Mouse (Mus musculus): ENCODE results near the gene Fam209.
A peak's percentile ranks its signal among the peaks of the same experiment; 100 is the strongest.

Fam209 gene

DNA sequence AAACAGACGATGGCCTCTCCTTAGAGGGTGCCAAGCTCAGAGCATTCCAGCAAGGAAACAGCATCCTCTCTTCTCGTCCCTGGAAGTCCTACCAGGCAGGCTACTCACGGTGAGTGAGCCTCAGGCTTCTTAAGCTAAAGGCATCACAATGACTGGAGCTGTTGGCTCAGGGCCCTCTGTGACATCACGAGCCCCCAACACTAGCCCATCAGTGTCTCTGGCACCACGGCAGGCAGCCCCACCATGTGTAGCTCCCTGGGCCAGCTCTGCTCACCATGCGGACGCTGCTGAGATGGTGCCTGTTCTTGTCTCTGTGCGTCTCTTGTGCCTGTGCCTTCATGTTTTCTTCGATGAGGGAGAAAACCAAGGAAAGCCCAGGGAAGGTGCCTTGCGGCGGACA, at the start of gene Fam209:
Fam209 (plus strand) TSS at position 203 of the 400 bp plus-strand sequence.
- no peak for DNase-seq (ENCODE audit: low spot score)

DNA sequence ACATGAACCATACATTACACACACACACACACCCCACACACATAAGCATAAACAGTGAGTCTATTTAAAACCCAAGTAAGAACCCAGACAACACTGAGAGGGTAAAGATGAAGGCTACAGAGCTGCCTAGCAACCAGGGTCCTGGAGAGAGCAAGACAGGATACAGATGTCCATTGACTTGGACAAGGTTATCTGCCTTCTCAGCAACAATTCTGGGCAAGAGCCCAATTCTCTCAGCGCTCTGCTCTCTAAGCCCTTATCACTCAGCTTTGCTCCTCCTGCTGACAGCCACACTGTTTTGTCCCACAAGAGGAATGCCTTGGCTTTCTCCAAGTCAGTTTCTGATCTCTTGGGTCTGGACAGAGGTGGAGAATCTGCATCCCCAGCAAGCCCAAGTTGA, 41.7 kb upstream of the Fam209 start:
- no peak for DNase-seq (ENCODE audit: low spot score)

- no peak for DNase-seq (ENCODE audit: low spot score)
Measured at GRCm38 (mm10) chr2:172433746-172434145, 38.6 kb upstream of the Fam209 start.

DNA sequence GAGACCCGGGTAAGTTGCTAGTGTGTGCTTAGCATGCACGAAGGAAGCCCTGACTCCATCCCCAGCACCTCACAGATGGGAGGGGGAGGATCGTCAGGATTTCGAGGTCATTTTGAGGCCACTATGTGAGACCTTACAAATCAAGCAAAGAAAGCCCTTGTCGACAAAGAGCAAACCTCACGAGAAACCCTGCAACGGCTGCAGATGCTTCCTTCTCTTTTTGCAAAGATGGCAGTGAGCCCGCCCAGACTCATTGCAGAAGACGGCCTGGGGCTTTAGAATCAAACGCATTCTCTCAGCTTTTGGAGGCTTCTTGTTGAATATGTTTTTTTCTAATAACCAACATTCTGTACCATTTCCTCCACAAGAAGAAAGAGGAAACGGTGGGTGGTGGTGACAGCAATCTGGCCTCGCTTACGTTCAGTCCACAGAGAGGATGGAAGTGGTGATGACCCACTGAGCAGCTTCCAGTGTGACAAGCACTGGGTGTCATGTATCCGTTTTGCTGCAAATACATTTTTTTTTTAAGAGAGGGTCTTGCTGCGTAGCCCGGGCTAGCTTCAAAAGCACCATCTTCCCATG, 34.9 kb upstream of the Fam209 start:
- DNase-seq (ENCODE audit: low spot score), result no peak

GRCm38 (mm10) chr2:172439843-172440639, 32.3 kb upstream of the Fam209 start, which contains the start of gene Rtf2:
Rtf2 (plus strand) TSS chr2:172440556.
- peak; percentile 99 for DNase-seq (ENCODE audit: low spot score)

GRCm38 (mm10) chr2:172440640-172441005, 31.7 kb upstream of the Fam209 start:
- DNase-seq (ENCODE audit: low spot score), result peak; percentile 16

DNA sequence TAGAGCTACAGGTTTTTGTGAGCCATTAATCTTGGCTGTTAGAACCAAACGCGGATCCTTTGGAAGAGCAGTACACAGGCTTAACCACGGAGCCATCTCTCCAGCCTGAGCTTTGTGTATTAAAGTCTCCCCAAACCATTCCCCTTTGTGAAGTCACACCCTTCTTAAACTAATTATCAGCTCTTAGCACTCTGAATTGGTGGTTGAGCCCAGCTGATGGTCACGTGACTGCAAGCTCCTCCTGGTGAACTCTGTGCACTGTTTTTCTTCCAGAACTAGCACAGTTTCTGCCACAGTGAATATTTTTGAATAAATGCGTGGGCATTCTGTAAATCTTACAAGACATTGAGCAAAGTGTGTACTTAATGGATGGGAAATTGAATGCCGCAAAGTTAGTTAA, 31.1 kb upstream of the Fam209 start:
- no peak for DNase-seq (ENCODE audit: low spot score)

- no peak for DNase-seq (ENCODE audit: low spot score)
Measured at GRCm38 (mm10) chr2:172445617-172446016, 26.7 kb upstream of the Fam209 start.

GRCm38 (mm10) chr2:172447317-172447716, 25.0 kb upstream of the Fam209 start:
- DNase-seq (ENCODE audit: low spot score), result peak; percentile 42

DNA sequence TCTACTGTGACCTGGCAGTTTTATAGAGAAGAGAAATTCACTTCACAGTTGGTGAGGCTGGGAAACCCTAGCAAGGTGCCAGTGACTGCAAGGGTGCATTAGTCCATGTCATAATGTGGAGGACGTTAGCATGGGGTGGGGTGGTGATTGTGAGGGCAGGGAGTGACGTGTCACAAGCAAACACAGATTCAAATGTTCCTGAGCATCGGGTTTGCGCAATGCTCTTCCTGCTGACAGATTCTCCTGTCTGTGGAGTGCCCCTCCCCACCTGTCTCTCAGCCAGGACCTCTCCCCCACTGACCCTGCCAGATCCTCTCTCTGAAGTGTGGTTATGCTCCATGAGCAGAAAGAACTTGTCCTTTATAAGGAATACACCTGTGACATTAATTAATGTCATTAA, 24.0 kb upstream of the Fam209 start:
- no peak for DNase-seq (ENCODE audit: low spot score)

GRCm38 (mm10) chr2:172450640-172451039, 21.7 kb upstream of the Fam209 start:
- no peak for DNase-seq (ENCODE audit: low spot score)

GRCm38 (mm10) chr2:172452031-172452430, 20.3 kb upstream of the Fam209 start:
- DNase-seq (ENCODE audit: low spot score), result no peak

DNA sequence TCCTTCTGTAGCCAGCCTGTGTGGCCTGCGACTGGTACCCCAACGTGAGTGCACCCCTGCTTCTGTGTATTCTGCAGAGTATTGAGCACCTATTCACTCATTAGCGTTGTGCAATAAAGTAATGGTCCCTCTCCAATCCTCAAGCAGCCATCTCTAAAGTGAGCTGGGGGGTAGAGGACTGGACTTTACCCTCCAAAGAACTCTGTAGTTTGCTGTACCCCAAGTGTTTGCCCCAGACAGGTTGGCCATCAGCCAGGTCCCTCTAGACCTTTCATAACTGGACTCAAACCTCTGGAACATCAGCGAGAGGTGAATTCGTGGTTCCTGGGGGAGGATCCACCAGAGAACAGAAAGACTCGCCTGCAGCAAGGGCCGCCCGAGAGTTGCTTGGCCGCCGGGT, 19.9 kb upstream of the Fam209 start:
- DNase-seq (ENCODE audit: low spot score), result no peak

DNA sequence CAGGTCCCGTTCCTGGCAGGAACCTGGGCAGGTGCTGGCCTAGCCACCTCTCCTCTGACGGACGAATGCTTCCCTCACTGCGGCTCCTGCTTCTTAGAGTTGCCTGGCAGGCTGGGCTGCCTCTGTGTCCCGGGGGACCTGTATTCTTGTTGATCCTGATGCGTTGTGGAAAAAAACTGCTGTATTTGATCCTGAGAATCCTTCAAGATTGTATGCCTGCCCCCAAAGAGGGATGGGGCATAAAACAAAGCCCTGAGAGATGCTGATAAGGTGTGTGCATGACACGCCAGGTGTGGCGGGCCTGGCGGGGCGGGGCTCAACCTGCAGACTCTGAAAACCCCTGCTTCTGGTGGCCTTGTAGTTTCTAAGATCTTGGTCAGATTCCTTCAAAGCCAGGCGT, 13.8 kb upstream of the Fam209 start, which contains the start of gene Gcnt7:
Gcnt7 (minus strand) TSS at position 101 of the 400 bp plus-strand sequence.
- DNase-seq (ENCODE audit: low spot score), result no peak

DNA sequence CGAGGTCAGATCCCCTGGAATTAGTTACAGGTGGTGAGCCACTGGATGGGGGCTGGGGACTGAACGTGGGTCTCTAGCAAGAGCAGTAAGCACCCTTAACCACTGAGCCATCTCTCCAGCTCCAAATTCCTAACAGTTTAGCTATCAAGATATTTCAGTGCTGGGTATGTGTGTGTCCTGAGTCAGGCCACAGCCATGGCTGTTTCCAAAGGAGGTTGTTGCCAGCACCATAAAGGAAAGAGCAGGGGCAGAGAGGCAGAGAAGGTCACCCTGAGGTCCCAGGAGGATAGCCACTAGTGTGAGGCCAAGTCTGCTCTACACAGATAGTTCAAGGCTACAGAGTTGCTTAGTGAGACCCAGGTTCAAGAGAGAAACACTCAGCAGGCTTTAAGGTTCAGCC, 11.7 kb upstream of the Fam209 start:
- DNase-seq (ENCODE audit: low spot score), result no peak

DNA sequence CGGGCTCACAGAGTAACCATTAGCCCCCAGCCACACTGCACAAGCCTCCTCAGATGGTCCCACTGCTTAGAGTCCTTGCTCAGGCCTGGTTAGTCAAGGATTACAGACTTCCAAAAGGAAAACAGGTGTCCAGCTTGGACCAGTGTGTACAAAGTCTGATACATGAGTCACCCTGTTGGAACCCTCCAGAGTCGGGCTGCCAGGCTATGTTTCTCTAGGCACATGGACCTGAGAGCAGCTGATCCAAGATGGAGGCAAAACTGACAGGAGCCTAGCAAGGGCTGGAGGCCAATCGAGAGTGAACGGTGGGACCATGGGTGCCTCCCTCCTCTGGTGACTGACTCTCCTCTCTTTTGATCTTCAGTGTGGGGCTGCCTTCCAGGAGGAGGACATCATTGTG, 9.5 kb upstream of the Fam209 start:
- DNase-seq (ENCODE audit: low spot score), result no peak

GRCm38 (mm10) chr2:172466427-172467132, 5.7 kb upstream of the Fam209 start:
- no peak for DNase-seq (ENCODE audit: low spot score)

GRCm38 (mm10) chr2:172467206-172467605, 5.1 kb upstream of the Fam209 start:
- no peak for DNase-seq (ENCODE audit: low spot score)

GRCm38 (mm10) chr2:172468346-172468819, 3.9 kb upstream of the Fam209 start:
- DNase-seq (ENCODE audit: low spot score), result no peak

DNA sequence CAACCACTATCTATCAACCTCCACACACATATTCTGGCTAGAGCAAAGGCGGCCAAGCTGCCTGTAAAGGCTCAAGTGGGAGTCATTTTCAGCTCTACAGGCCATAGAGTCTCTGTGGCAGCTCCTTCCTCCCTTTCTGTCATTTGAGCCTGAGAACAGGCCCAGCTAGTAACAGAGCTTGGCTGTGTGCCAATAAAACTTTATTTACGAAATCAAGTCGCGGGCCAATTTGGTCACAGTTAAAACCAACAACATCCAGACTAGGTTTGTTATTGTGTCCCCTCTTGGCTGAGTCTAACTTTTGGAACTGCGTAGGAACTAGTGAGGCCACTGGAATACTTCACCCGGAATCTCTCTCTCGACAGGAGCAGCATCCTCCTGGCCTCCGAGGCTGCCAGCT, 1.3 kb downstream of the Fam209 start:
- no peak for DNase-seq (ENCODE audit: low spot score)

GRCm38 (mm10) chr2:172474970-172475369, 2.6 kb downstream of the Fam209 start:
- DNase-seq (ENCODE audit: low spot score), result peak; percentile 45

DNA sequence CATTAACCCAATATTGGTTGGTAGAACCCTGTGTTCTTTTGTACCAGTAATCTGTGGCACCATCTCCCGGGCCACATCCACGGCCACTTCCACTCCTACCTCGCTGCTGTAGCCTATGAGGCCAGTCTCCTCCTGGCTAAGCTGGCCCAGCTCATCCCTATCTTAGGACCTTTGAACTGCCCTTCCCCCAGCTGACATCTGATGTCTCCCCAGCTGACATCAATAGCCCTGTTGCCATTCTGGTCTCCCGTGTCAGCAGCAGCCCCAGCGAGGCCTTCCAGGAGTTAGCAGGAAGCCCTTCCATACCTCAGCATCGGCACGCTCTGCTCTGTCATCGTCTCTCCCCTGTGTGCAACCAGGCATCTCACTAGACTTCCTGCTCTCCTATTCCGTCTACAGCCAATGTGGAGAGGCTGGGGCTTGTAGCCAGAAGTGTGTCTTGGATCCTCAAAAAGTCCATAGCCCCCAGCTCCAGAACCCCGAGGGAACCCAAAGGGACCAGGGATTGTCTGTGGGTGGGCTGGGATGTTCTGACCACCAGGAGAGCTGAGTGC, 4.5 kb downstream of the Fam209 start:
- peak; percentile 21 for DNase-seq (ENCODE audit: low spot score)

DNA sequence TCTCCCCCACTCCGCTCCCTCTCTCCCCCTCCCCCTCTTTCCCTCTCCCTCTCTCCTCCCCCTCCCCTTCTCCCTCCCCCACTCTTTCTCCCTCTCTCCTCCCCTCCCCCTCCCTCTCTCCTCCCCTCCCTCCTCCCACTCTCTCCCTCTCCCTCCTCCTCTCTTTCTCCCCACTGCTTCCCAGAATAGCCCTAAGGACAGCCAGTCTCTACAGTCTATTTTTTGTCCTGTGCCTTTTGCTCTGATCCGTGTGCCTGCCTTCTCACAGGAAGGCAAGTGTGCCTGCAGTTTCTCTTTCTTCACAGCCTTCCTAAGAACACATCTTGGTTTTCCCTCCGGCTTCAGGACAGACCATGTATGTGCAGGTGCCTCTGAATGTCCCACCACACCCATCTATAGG, 5.0 kb downstream of the Fam209 start:
- DNase-seq (ENCODE audit: low spot score), result no peak
